Mouse (Mus musculus) heart, adult 11 months (tissue): Measurements from ENCODE around the gene Gm49393.
"Not testable (repeated sequence)": the region's sequence is repeated elsewhere in the genome, so short reads cannot be mapped to it uniquely, and the experiment has no call there.

Source experiments
- DNase-seq: peaks from one replicate; pipeline ENCODE4 v3.0.0; 2022

The Gm49393 gene

GRCm38 (mm10) chr13:60935490-60935889 is at the start of gene Gm49393:
Gene Gm49393, minus strand, starts transcription at chr13:60935590.
- not testable (repeated sequence) for DNase-seq

GRCm38 (mm10) chr13:60972319-60972718 is 36.9 kb upstream of the Gm49393 start:
- DNase-seq: not testable (repeated sequence)

- DNase-seq: peak; percentile 82
Measured at GRCm38 (mm10) chr13:60963985-60964384, 28.6 kb upstream of the Gm49393 start.

- DNase-seq: peak; percentile 95
Measured at GRCm38 (mm10) chr13:60961706-60962105, 26.3 kb upstream of the Gm49393 start.

GRCm38 (mm10) chr13:60941884-60942283 is 6.5 kb upstream of the Gm49393 start, which contains the start of gene Tpbpa:
Gene Tpbpa, minus strand, starts transcription at chr13:60941984.
- DNase-seq: not testable (repeated sequence)

GRCm38 (mm10) chr13:60936500-60936901 is 1.1 kb upstream of the Gm49393 start, which contains the start of the genes Gm49391 and Ctla2a:
Gene Gm49391, minus strand, starts transcription at chr13:60936571.
Gene Ctla2a, minus strand, starts transcription at chr13:60936625.
- peak; percentile 99 for DNase-seq

- DNase-seq: not testable (repeated sequence)
Measured at GRCm38 (mm10) chr13:60904780-60905179, 30.6 kb downstream of the Gm49393 start, which contains the start of gene Tpbpb. Gene Tpbpb, minus strand, starts transcription at chr13:60904880.

GRCm38 (mm10) chr13:60897328-60897727 is 38.1 kb downstream of the Gm49393 start, which contains the start of gene Ctla2b:
Gene Ctla2b, minus strand, starts transcription at chr13:60897447.
- DNase-seq: peak; percentile 99

GRCm38 (mm10) chr13:60896794-60897193 is 38.6 kb downstream of the Gm49393 start, which contains the start of gene Gm49392:
Gene Gm49392, minus strand, starts transcription at chr13:60896894.
- DNase-seq: peak; percentile 13

- DNase-seq: peak; percentile 79
Measured at GRCm38 (mm10) chr13:60895406-60896160, 39.8 kb downstream of the Gm49393 start.

GRCm38 (mm10) chr13:60892301-60892700 is 43.1 kb downstream of the Gm49393 start:
- peak; percentile 59 for DNase-seq

GRCm38 (mm10) chr13:60864281-60864680 is 71.1 kb downstream of the Gm49393 start, which contains the start of gene 4930486L24Rik:
Gene 4930486L24Rik, minus strand, starts transcription at chr13:60864475.
- DNase-seq: no peak

- peak; percentile 96 for DNase-seq
Measured at GRCm38 (mm10) chr13:60848241-60849120, 86.9 kb downstream of the Gm49393 start.

- DNase-seq: peak; percentile 84
Measured at GRCm38 (mm10) chr13:60843153-60843552, 92.2 kb downstream of the Gm49393 start.

GRCm38 (mm10) chr13:60842703-60843102 is 92.7 kb downstream of the Gm49393 start:
- DNase-seq: no peak

GRCm38 (mm10) chr13:60839353-60839902 is 96.0 kb downstream of the Gm49393 start:
- no peak for DNase-seq

GRCm38 (mm10) chr13:60826052-60826451 is 109.3 kb downstream of the Gm49393 start:
- DNase-seq: peak; percentile 94

- no peak for DNase-seq
Measured at GRCm38 (mm10) chr13:60820486-60821175, 114.8 kb downstream of the Gm49393 start.

- no peak for DNase-seq
Measured at GRCm38 (mm10) chr13:60819469-60819868, 115.9 kb downstream of the Gm49393 start.

- peak; percentile 88 for DNase-seq
Measured at GRCm38 (mm10) chr13:60813722-60814121, 121.7 kb downstream of the Gm49393 start.

- DNase-seq: no peak
Measured at GRCm38 (mm10) chr13:60812768-60813167, 122.6 kb downstream of the Gm49393 start.

- DNase-seq: no peak
Measured at GRCm38 (mm10) chr13:60809690-60810089, 125.7 kb downstream of the Gm49393 start.
